Mouse (Mus musculus) lung, embryonic 14.5 days (tissue): ENCODE measurements at regions not wholly inside any gene's neighbourhood (a gene's known extent, or its start where the extent isn't known, plus 50 kb on each side); places are given as distances from the start of the nearest gene placed in this dataset.
A peak's percentile ranks its signal among the peaks of the same experiment; 100 is the strongest.

Experiments
- ATAC-seq: fragments of 200-750 bp; cut with Nextera tagmentation; 2 replicates; pipeline ENCODE4 v1.8.0; 2017; ENCODE audit warnings: mild to moderate bottlenecking, moderate TSS enrichment, moderate library complexity; ENCODE audit not compliant: insufficient read depth
- DNase-seq: peaks from one replicate; pipeline ENCODE4 v3.0.0-alpha.2; 2015
- H3K27ac ChIP-seq: fragments of 300-500 bp; sonication (generic); 2 replicates; pipeline ENCODE4 v1.5.1; 2014; ENCODE audit warnings: low read depth, mild to moderate bottlenecking, moderate library complexity
- H3K27me3 ChIP-seq: fragments of 300-500 bp; sonication (generic); 2 replicates; pipeline ENCODE4 v1.6.1; 2014; ENCODE audit warnings: low read length, control low read depth; ENCODE audit not compliant: insufficient read depth
- H3K36me3 ChIP-seq: fragments of 300-500 bp; sonication (generic); 2 replicates; pipeline ENCODE4 v1.6.1; 2014; ENCODE audit warnings: control low read depth; ENCODE audit not compliant: insufficient read depth
- H3K4me1 ChIP-seq: fragments of 300-500 bp; sonication (generic); 2 replicates; pipeline ENCODE4 v1.6.1; 2014; ENCODE audit warnings: antibody characterized with exemption, control low read depth; ENCODE audit not compliant: insufficient read depth
- H3K4me2 ChIP-seq: fragments of 300-500 bp; sonication (generic); 2 replicates; pipeline ENCODE4 v1.6.1; 2014; ENCODE audit warnings: mild to moderate bottlenecking
- H3K4me3 ChIP-seq: fragments of 300-500 bp; sonication (generic); 2 replicates; pipeline ENCODE4 v1.5.1; 2014; ENCODE audit warnings: low read depth, low read length
- H3K9ac ChIP-seq: fragments of 300-500 bp; sonication (generic); 2 replicates; pipeline ENCODE4 v1.6.1; 2014
- H3K9me3 ChIP-seq: fragments of 300-500 bp; sonication (generic); 2 replicates; pipeline ENCODE4 v1.6.1; 2016; ENCODE audit warnings: low read depth, low read length, control low read depth
- CTCF ChIP-seq: IDR thresholded peaks from 2 replicates; pipeline ENCODE4 v1.5.1; 2016; ENCODE audit warnings: antibody characterized with exemption, low read depth
- WGBS: fragments of 180-500 bp; shearing (Covaris S2); extraction: QIAGEN DNeasy Blood & Tissue Kit; methylation state at CpG from one replicate; pipeline ENCODE4 v1.1.7; 2014; 5-methylcytosine and 5-hydroxymethylcytosine counted together

GRCm38 (mm10) chr9:116383411-116384101, 208.4 kb upstream of the Tgfbr2 start:
- Histone ChIP-seq H3K27me3 (no peaks in the 10 kb centered on the region), H3K4me2 (peak overlapping the region; percentile 51), H3K9ac (peak overlapping the region; percentile 28; the same call in 1 of the 2 replicates), H3K9me3 (no peaks in the 10 kb centered on the region), H3K4me3 (no peak overlapping the region), H3K4me1 (peaks cover 15% of the 10 kb centered on the region), H3K36me3 (no peaks in the 10 kb centered on the region), H3K27ac (peak overlapping the region; percentile 91)
- WGBS: 16% methylated on average over 18 of the region's 18 CpGs
- DNase-seq: peak; percentile 79
- TF ChIP-seq CTCF: no peak
- ATAC-seq: peak; percentile 78

GRCm38 (mm10) chr9:116377706-116378105, 202.5 kb upstream of the Tgfbr2 start:
- DNase-seq (no peak), ATAC-seq (no peak)
- no peak overlapping the region for H3K9ac ChIP-seq
- H3K27ac ChIP-seq: no peak overlapping the region
- H3K4me3 ChIP-seq: no peak overlapping the region
- no peaks in the 10 kb centered on the region; the same call in 1 of the 2 replicates for H3K4me1 ChIP-seq
- H3K27me3 ChIP-seq: no peaks in the 10 kb centered on the region
- TF ChIP-seq CTCF: no peak
- H3K9me3 ChIP-seq: no peaks in the 10 kb centered on the region
- H3K36me3 ChIP-seq: no peaks in the 10 kb centered on the region
- no peak overlapping the region for H3K4me2 ChIP-seq
- WGBS: 55% methylated on average over 1 of the region's 1 CpGs

- ATAC-seq (peak; percentile 68), DNase-seq (peak; percentile 86)
- Histone ChIP-seq H3K4me2 (no peak overlapping the region), H3K4me3 (no peak overlapping the region), H3K27ac (no peak overlapping the region), H3K27me3 (no peaks in the 10 kb centered on the region), H3K36me3 (no peaks in the 10 kb centered on the region), H3K4me1 (no peaks in the 10 kb centered on the region), H3K9me3 (no peaks in the 10 kb centered on the region), H3K9ac (no peak overlapping the region)
- 49% methylated on average over 12 of the region's 12 CpGs for WGBS
- no peak for TF ChIP-seq CTCF
Measured at GRCm38 (mm10) chr9:116375658-116376357, 200.6 kb upstream of the Tgfbr2 start.

GRCm38 (mm10) chr9:116374343-116374742, 199.2 kb upstream of the Tgfbr2 start:
- no peak overlapping the region for H3K4me3 ChIP-seq
- H3K4me1 ChIP-seq: no peaks in the 10 kb centered on the region
- H3K4me2 ChIP-seq: no peak overlapping the region
- H3K9me3 ChIP-seq: no peaks in the 10 kb centered on the region
- no peak overlapping the region for H3K27ac ChIP-seq
- DNase-seq (peak; percentile 48), ATAC-seq (peak; percentile 52; the same call in 1 of the 2 replicates)
- H3K27me3 ChIP-seq: no peaks in the 10 kb centered on the region
- H3K9ac ChIP-seq: no peak overlapping the region
- no peak for TF ChIP-seq CTCF
- WGBS: 42% methylated on average over 4 of the region's 4 CpGs
- no peaks in the 10 kb centered on the region for H3K36me3 ChIP-seq

GRCm38 (mm10) chr9:116373396-116373795, 198.2 kb upstream of the Tgfbr2 start:
- Histone ChIP-seq H3K27ac (no peak overlapping the region), H3K36me3 (no peaks in the 10 kb centered on the region), H3K27me3 (no peaks in the 10 kb centered on the region), H3K4me3 (no peak overlapping the region), H3K9me3 (no peaks in the 10 kb centered on the region), H3K4me1 (no peaks in the 10 kb centered on the region), H3K9ac (no peak overlapping the region), H3K4me2 (no peak overlapping the region)
- 66% methylated on average over 3 of the region's 3 CpGs for WGBS
- no peak for TF ChIP-seq CTCF
- DNase-seq (no peak), ATAC-seq (no peak)

- H3K4me1 ChIP-seq: no peaks in the 10 kb centered on the region
- no peak for DNase-seq
- TF ChIP-seq CTCF: no peak
Measured at GRCm38 (mm10) chr9:116369059-116369718, 194.0 kb upstream of the Tgfbr2 start.

GRCm38 (mm10) chr9:116366713-116367112, 191.6 kb upstream of the Tgfbr2 start:
- no peaks in the 10 kb centered on the region for H3K27me3 ChIP-seq
- 96% methylated on average over 7 of the region's 7 CpGs for WGBS
- H3K27ac ChIP-seq: no peak overlapping the region
- H3K4me3 ChIP-seq: no peak overlapping the region
- H3K9me3 ChIP-seq: no peaks in the 10 kb centered on the region; the same call in 1 of the 2 replicates
- no peaks in the 10 kb centered on the region for H3K36me3 ChIP-seq
- no peak for TF ChIP-seq CTCF
- ATAC-seq (no peak), DNase-seq (no peak)
- H3K4me2 ChIP-seq: no peak overlapping the region
- H3K9ac ChIP-seq: no peak overlapping the region
- no peaks in the 10 kb centered on the region for H3K4me1 ChIP-seq

More at GRCm38 (mm10) chr9:116369059-116369718, 194.0 kb upstream of the Tgfbr2 start:
- ATAC-seq: no peak; the same call in 1 of the 2 replicates
- no peaks in the 10 kb centered on the region for H3K27me3 ChIP-seq
- H3K4me2 ChIP-seq: no peak overlapping the region
- no peaks in the 10 kb centered on the region for H3K9me3 ChIP-seq
- H3K4me3 ChIP-seq: no peak overlapping the region
- no peak overlapping the region for H3K9ac ChIP-seq
- H3K27ac ChIP-seq: no peak overlapping the region
- no peaks in the 10 kb centered on the region for H3K36me3 ChIP-seq
